Mouse (Mus musculus): ENCODE results near the gene Suox.

DNA sequence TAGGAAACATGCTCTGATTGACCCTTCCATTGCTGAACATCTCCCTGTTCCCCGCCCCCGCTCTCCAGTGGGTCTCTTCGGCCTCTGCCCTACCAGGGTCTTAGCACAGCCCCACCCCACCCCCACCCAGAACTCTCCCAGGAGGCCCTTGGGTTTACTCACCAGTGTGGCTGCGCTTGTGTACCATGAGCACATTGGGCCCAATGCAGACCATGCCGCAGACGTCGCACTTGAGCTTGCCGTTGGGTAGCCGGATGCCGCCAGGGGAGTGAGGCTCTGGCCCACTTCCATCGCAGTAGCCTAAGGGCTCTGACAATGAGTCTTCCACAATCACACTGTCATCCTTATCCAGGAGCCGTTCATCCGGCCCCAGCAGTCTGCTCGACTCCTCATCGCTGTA, 33.0 kb downstream of the Suox start:
- TF ChIP-seq CTCF (IDR thresholded peaks at IDR 0.05; ENCODE audit: borderline replicate concordance, insufficient read depth, low read length): no peak
- no peak for TF ChIP-seq POLR2A (IDR thresholded peaks at IDR 0.05; ENCODE audit: low read depth, low read length)
